Mouse (Mus musculus) cerebellum, postnatal 4 days (tissue): ENCODE measurements around the gene Oprd1.

Experiments
- DNase-seq, 2 experiments: peaks; one replicate each; pipeline ENCODE4 v3.0.0; 2022; ENCODE audit warnings: low spot score in 2 of 2, mixed read lengths in 1 of 2

Oprd1 gene

DNA sequence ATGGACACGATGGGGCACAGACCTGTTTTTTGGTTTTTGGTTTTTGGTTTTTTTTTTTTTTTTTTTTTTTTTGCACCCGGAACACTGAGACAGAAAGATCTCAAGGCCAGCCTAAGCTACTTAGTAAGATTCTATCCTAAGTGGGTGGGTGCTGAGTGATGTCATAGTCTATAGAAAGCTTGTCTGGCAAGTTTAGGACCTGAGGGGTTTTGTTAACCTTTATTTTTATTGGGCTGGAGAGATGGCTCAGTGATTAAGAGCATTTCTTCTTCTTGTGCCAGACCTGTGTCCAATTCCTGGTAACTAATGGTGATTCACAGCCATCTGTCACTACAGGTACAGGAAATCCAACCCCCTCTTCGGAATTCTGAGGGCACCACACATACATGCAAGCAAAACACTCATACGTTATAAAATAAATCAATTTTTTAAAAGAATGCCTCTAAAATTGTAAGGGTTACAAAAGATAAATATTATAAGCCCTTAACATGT is 63.7 kb downstream of the Oprd1 start:
- DNase-seq = no peak

DNA sequence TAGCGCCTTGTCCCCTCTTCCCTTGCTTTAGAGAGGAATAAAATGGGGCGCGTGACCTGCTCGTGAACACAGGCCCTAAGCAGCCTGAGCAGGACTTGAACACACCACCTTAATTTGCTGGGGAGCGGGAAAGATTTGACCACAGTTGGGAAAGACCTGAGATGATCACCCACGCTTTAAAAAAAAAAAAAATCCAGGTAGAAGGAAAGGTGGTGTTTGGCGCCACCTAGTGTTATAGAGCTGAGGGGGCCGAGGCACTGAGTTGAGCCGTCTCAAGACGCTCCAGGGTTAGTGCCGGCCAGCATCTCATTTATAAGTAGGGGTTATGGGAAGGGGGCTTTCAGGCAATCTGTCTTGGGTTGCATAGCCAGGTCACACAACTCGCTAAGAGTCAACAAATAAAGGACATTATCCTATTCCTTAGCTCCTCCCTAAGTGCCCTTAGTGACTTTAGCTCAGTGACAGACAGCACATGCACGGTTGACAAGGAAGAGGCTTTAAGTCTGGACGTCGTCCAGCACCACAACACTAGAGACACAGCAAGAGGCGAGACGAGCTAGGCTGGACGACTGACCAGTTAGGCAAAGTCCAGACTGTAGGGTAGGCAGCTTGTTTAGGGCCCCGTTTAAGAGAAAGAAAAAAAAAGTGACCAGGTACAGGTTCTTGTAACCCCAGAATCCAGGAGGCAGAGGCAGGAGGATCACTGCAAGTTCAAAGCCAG is 64.6 kb downstream of the Oprd1 start:
- peak in 1 of 2 experiments; percentile 70 for DNase-seq

DNA sequence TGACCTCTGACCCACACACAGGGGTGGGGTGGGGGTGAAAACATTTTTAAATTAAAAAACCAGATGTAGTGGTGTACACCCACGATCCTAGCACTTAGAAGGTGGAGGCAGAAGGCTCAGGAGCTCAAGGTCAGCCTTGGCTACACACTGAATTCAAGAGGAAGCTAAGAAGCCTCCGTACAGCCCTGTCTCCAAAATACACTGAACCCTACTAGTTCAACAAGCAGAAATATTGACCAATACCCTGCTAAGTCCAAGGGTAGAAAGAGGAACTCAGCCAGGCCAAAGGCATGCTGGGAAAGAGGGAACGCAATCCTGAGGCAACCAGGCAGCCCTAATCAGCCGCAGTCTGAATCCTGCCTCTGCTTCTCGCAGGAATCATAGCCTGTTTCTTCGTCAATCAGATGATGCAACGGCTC is 66.0 kb downstream of the Oprd1 start:
- DNase-seq = no peak

DNA sequence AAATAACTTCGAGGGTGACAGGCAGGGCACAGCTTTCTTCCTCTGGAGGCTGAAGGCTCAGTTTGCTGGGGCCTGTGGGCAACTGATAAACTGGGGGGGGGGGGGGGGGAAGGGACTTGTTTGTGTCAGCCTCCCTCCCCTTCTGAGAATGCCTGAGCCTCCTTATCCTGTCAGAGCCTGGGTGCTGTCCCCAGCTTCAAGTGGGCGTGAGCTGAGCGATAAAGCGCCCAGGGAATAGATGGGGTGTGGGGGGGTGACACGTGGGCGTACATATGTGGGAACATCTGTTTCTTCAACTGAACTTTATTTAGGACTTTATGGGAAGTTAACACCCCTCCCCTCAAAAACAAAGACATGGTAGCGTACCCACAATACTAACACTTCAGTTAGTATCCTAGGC is 66.8 kb downstream of the Oprd1 start:
- no peak for DNase-seq

DNA sequence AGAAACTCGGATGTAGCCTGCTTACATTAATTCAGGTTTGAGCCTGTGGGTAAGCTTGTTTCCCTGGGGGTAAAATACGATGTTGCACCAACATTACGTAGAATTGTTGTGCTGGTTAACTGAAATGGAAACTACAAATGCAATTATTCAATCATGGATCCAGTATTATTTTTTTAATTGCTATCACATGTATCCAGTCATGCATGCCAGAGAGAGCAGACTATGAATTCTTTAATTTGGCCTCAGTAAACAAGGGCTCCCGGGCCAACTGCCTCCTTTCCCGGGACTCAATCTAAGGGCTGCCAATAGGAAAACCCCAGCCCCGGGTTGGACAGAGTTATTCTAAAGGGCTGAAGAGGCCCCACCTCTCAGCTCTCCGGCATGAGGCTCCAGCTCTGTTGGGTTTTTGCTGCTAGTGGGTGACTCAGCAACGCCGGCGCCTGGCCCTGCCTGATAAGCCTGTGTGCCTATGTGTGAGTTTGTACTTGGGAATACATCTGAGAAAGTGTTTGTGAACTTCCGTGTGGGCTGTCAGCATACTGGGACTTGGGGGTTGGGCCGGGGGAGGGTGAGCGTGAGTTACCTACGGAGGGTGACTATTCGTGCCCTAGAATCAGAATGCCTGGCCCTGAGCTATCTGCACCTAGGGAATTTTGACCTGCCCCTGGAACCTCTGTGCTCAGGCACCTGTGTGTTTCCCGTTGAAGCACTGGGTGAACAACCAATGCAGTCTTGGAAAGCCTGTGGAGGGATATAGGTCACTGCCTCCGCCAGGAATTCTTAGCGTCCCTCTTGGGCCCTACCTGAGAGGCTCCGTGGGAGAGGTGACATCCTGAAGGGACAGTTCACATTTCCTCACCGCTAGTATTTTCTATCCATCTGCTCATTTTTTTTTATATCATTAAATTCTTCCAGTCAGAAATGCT is 67.5 kb downstream of the Oprd1 start:
- DNase-seq = no peak

DNA sequence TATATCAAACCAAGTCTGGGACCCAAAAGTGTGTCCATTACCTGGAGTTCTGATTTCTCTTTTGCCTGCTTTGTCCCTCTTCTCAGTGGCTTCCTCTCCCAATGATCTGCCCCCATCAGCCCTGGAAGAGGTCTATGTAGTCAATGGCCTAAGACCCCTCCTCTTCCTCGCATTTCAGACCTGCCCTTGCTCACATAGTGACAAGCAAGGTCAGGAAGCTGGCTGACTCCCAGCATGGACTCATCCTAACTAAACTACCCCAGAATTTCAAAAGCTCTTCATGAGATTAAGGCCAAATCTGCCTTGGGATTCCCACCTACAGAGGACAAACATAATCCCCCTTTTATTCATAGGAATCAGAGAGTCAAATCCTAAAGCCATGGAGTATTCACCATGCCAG is 68.5 kb downstream of the Oprd1 start:
- DNase-seq = no peak

DNA sequence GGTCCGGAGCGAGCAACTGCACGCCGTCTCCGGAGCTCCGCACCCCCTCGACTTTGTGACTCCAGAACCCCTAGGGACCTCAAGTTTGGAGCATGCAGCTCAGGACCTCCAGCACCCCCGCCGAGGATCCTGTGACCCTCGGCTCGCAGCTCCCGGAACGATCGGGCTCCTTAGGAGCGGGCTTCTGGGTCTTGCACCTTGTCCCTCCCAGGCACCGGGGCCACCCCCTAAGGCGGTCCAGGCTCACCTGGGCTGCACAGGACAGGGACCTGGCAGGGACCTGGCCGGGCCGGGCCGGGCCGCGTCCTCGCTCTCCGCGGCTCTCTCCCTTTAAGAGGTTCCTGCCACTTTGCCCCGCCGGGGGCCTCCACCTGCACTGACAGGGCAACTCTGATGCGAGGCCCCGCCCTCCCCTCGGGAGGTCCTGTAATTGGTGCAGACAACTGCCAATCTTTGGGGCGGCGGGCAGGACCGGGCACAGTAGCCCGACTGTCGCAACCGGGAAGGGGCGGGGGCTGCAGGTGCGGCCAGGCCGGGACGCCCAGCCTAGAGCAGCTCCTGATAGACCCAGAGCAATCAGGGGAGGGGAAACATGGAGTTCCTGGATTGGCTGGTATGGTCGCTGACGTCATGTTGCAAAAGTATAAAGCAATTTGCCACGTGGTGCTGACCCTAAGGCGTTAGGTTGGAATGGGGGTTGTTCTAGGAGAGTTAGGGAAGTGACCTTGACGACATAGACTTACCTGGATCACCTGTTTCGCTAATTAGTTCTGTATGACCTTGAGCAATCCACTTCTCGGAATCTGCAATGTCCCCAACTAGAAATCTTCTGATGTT is 69.1 kb downstream of the Oprd1 start, which contains the start of gene Epb41:
Epb41 (minus strand) TSS at position 389 of the 837 bp plus-strand sequence.
- peak; percentile 92 to 94 for DNase-seq

DNA sequence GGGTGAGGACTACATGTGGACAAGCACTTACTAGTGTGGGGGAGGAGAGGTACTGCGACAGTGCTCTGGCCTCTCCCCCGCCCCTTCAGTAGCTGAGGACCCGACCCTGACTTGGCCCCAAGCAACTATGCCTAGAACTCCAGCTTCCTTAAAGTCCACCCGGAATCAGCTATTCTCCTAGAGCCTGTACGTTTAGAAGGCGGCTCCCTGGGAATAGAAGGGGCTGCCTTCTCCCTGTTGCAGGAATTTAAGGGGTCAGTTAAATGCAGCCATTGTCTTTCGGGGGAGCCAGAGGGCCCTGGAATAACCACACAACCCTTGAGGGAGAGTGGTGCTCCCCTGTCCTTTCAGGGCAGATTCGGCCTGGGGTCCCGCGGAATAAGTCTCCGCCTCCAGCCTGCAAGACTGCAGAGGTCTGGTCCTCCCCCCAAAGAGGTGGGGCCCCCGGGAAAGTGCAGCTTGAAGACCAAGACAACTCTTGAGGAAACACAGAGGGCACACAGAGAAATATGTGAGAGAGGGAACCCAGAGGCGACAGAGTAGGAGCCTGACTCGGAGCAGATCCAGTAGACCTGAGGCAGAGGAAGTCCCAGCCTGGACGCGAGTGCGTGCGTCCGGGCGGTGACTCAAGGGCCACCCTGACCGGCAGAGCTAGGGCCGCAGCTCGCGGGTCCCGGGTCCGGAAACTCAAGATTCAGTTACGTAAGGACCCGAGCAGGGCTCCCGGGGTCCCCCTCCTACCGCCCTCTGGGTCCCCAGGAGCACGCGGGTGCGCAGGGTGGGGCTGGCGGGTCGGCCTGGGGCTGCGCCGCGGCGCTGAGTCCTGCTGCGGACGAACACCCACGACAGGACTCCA is 70.0 kb downstream of the Oprd1 start, which contains the start of gene Gm10300:
Gm10300 (plus strand) TSS at position 621 of the 856 bp plus-strand sequence.
- DNase-seq = no peak

DNA sequence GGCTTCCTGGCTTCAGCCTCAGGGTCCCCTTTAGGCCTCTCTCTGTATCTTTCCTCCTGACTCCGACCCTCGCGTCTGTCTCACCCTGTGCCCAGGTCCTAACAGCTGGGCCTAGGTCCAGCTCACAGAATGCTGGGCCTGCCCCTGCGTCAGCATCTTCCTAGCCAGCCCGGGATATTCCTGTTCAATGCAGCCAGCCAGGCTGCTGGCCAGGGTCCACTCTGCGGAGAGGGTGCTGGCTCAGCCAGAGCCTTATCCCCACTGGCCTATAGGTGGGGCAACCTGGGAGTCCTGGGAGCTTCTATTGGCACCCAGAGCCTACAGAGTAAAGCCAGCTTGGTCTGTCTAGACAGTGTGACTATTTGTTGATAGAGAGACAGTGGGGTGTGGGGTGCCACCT is 71.3 kb downstream of the Oprd1 start:
- no peak for DNase-seq

DNA sequence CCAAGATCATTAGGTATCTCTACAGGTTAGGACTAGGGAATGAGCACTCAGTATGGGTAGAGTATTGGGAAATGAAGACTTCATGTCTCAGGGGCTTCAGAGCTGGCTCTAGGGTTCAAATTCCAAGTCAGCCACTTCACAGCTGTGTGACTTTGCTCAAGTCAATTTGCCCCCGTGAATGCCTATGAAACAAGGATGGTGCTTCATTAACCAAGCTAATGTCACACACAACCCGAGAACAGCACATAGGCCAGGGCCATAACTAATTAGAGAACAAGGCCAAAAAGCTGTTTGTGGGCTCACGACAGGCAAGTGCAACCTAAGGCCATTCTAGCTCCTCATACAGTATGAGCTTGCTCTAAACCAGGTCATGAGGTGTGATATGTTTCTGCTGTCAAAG is 72.1 kb downstream of the Oprd1 start:
- DNase-seq = no peak

DNA sequence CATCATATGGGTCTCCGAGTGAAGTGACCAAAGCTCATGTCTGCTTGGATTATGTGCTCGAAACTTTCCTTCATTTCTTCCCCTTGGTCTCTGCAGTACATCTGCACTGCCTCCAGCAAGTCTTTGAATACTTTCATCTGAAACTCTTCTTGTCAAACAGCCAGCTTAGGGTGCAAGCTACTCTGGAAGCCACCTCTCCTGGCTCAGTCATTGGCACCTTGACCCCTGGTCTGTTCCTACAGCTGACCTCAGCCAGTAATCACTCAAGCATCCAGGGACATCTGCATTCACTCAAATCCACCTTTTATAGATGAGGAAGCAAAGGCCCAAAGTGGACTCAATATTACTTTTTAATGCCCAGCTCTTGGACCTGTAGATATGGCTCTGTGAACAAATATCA is 72.6 kb downstream of the Oprd1 start:
- DNase-seq = no peak

DNA sequence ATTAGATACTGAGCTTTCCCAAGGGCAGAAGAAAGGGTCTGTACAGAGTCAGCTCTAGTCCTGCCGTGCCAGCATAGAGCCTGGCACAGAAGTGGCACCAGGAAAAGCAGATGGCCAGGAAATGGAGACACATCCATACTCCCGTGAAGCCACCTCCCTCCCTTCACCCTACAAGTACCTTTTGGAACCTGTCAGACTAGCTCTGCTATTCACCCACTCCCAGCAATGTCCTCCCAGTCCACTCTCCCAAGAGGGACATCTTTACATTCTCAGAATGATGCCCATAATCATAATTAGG is 76.4 kb downstream of the Oprd1 start:
- DNase-seq = no peak

DNA sequence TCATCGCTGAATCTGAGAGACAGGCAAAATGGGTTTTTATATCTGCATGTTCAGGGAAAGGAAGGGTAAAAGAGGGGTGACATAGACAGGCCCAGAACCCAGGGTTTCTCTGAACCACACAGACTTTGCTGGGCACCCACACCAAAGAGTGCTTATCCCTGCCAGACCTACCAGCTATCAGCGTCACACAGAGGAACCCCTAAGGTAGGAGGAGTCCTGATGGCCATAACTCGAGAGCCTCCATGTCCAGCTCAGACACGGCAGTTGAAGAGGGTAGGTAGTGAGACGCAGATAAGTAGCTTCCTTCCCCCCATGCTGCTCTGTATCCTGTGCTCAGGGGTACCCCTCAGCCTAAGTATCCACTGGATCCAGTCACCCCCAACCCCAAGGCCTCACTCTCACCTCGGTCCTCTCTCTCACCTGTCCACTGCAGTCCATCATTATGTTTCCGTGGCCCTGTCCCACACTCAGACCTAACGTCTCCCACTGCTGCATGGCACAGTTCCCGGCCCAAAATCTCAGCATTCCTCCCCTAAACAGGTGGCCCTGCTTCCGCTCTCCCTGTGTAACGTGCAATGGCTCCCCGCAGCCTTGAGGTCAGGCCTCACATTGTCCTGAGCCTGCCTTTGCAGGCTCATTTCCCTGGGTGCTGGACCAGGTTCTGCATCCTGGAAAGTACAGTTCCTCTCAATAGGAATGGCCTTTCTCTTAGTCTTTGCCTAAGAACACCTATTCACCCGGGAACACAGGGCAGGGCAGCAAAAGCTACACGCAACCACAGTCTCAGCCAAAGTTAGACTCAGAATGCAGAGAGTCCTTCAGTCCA is 77.0 kb downstream of the Oprd1 start:
- no peak for DNase-seq

DNA sequence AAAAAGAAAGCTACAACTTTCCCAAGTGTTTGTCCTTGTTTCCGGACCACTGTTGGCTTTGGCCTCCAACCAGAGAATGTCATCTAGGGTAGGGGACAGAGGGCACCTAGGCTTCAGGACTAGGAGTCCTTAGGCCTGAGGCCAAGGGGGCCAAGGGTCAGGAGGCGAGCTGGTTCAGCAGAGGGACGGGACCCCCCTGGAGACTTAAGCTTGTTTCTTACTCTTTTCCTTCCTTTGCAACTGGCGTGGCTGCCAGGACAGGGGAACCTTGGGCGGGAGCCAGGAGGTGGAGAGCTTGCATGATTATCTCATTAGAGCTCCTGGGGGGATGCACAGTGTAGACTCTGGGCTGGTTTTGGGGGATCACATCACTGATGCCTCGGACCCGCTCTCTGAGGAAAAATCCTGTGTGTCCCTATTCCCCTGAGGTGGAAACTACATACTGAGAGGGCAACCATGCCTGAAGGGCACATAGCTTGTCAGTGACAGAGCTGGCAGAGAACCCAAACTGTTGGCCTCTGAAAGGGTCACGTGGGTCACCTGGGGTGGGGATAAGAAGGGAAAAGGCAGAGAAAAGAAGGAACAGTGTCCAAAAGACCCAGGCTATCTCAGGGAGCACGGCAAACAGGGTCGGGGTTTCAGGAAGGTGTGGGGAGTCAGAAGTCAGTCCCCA is 78.0 kb downstream of the Oprd1 start:
- DNase-seq = peak in 1 of 2 experiments; percentile 25

DNA sequence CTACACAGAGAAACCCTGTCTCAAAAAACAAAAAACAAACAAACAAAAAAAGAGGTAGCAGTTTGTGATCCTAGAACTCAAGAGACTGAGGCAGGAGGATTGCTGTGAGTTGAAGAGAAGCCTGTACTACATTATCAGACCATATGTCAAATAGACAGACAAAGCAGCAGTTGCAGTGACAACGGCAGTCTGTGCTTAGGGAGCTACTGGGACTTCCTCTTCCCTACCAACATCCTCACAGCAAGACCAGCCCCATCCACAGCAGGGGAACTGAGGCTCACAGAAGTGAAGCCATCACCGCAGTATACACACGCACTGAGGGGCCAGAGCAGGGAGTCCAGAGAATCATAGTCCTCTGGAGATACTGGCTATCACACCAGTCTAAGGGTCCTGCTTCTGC is 78.7 kb downstream of the Oprd1 start:
- no peak for DNase-seq

DNA sequence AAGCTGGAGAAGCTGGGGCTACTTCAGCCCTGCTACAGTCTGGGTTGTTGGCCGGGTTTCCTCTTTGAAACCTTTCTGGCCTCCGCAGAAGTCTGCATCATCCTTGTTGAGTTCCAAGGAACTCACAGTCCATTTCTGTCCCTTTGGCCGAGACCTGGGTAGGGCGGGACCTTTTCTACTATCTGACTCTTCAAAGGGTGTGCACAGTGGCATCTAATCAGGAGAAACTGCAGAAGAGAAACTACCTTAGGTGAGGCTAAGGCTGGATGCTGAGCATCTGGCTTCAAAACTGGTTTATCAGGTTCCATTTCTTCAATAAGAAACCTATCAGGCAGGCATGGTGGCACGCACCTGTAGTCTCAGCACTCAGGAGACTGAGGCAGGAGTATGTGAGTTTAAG is 79.7 kb downstream of the Oprd1 start:
- no peak for DNase-seq

DNA sequence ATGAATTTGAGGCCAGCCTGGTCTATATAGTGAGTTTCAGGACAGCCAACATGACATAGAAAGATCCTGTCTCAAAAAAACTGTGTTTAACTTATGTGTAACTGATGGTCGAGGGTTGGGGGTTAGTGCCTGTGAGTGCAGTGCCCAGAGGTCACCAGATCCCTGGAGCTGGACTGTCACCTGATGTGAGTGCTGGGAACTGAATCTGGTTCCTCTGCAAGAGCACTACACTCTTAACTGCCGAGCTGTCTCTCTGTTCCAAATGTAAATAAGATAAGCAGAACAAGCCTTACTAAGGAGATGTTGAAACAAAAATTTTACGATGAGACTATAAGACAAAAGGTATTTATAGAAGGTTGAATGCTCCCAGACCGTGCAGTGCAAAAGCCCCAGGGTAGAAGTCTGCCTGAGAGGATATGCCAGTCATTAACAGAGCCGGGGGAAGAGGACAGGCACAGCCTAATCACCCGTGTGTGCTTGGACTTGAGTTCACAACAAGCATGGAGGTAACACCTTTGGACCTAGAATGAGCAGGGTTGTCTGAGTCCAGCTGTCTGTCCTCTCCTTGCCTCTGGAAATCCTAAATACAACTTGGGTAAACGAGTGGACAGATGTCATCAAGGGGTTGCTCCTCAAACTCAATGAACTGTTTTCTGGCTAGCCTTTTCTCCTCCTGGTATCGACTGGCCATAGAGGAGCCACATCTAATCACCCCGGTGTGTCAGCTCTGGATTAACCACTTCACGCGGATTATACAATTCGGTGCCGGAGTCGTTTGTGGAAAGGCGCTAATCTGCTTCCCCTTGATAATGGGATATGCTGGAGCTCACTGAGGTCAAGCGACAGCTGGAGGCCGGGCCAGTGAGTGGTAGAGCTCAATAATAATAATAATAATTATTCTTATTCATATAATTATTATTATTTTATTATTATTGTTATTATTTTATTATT is 81.1 kb downstream of the Oprd1 start:
- DNase-seq = no peak

DNA sequence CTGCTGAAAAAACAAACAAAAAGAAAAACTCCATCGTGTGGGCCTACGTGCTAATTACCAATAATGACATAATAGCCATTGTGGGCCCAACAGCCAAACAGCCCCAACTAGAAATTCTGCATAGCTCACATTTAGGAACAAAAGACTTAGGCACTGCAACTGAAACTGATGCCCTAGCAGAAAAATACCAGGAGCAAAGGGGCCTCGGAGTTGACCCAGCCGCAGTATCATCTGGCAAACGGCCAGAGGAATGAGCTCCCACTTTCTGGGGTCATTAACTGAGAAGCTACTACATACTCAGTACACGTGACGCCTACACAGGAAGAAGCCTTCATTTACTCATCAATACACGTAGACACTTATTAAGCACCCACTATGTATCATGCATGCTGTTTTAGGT is 82.0 kb downstream of the Oprd1 start:
- no peak for DNase-seq
